Mouse (Mus musculus): ENCODE measurements around the gene Trip12. TPM values are rescaled to one million over a fixed set of nuclear protein-coding genes. Genes with fewer than 3 reads are reported as not detected.

Gene Trip12
- total RNA-seq, 2 experiments from 2014 or later, result 67.4 to 127 TPM

DNA sequence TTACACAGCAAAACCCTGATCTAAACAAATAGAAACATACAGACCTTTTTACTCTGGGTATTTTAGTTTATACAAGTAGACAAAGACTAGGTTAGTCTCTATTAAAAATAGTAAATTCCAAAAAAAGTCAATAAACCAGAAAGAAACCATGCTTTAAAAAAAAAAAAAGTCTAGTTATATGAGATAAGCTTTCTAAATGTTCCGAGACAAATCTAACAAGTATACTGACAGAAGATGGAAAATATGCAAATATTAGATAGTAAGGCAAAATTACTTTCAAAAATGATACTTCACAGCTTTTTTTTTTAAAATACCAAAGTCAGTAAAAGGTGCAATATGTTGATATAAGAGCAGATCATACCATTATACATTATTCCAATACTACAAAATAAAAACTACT, 22.7 kb downstream of the Trip12 start:
- no peak for ATAC-seq (replicated peaks; ENCODE audit: low FRiP score, poor library complexity, severe bottlenecking)

DNA sequence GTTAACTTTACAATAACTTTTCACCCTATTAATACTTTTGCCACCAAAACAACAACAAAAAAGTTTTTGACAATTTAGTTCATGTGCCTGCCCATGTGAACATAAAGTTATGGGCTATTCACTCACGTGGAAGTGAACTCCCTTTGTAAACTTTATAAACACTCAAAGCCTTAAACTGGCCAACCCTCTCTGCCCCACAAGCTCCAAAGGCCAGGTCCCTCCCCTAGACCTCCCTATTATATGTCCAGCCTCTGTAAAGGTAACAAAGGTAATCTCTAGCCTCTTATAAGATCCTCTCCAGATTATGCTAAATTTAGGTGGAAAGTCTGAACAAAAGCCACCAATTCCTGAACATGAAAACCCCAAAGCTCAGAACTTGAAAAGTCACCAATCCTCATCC, 36.5 kb downstream of the Trip12 start:
- ATAC-seq (replicated peaks; ENCODE audit: low FRiP score, poor library complexity, severe bottlenecking), result no peak

DNA sequence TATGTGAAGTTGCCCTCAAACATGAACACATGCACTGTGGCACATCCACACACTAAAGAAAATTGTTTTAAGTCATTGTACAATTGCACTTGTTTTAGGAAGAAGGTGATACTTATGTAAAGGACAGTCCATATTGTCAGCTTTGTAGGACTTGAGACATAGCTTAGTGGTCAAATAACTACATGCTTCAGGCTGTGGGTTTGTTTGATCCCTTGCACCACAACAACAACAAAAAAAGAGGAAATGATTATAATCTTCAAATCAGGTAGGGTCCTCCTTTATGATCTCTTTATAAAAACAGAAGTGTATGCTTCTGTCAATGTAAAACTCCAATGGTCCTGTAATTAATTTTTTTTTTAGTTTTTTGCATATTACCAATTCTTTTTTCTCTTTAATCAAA, 41.1 kb downstream of the Trip12 start:
- no peak for ATAC-seq (replicated peaks; ENCODE audit: low FRiP score, poor library complexity, severe bottlenecking)

DNA sequence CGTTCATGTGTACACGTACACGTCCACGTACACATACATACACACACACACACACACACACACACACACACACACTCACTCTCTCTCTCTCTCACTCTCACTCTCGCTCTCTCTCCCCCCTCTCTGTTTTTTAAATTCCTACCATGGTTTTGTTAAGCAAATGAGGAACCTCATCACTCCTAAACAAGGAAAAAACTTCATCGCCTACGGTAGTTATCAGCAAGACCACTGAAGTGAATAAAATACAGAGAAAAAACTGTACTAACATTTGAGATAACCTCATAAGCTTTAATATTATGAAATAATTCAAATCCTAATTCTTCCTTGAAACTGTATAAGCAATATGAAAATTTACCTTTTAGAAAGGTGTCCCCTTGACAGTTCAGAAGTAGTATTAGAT, 45.0 kb downstream of the Trip12 start:
- ATAC-seq (replicated peaks; ENCODE audit: low FRiP score, poor library complexity, severe bottlenecking), result no peak

DNA sequence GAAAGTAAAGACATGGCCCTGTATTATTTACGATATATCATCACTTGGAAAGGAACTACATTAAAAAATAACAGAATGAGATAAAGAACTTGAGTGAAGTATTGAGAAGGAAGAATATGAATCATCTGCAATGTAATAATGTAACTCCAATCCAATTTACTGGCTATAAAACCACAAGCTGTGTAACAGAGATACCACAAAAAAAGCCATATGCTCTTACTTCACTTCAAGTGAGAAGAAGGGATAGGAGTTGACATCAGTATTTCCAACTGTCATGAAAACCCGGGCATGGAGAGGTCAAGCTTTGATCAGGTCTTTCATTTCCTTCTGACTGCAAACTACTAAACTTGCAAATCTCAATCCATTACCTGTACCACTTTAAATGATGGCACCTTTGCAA, 48.9 kb downstream of the Trip12 start:
- no peak for ATAC-seq (replicated peaks; ENCODE audit: low FRiP score, poor library complexity, severe bottlenecking)

DNA sequence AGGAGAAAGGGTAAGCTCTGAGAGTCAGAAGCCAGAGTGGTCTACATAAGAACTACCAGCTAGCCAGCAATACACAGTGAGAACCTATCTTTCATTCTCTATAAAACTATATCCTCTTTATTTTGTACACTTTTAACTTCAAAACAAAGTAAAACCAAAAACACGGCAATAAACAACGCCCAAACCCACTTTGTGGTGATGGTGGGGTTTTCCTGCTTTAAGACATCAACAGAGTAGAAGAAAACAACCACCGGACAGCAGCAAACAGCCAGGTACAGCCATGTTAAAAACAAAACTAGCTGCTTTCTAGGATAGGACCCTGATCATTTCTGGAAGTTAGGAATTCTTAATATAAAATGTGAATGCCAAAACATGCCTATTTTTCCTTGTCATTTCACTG, 59.7 kb downstream of the Trip12 start:
- no peak for ATAC-seq (replicated peaks; ENCODE audit: low FRiP score, poor library complexity, severe bottlenecking)

DNA sequence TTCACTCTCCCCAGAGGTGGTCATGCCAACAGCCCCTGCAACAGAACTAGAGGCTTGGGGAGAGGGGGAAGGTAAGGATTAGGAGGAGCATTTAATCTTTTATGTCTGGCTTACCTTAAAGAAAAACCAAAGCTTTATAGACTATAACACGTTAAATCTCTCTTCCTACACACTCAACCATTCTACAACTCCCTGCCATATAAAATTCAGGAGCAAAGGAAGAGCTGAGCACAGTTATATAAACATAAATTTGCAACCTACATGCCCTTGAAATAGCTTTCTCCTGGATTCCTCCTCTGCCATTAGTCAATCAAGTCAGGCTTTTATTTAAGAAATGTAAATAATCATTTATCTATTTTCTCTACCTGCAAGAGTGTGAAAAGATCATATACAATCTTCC, 62.9 kb downstream of the Trip12 start:
- ATAC-seq (replicated peaks; ENCODE audit: low FRiP score, poor library complexity, severe bottlenecking), result no peak

DNA sequence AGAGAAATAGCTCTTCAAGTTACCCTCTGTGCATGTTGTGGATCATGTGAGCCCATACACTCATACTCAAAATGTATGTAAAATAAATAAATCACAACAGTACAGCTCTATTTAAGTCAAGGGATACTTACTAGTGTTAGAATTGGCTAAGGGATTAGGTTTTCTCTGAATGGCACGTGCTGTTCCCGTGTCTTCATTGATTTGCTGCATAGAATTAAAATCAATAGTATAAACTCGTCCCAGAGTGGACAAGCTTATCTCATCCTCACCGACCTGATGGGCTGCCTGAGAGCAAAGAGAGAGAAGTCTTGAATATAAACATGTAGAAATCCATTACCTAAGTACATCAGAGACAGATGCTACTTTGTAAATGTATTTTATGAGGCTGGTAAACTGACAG, 81.5 kb downstream of the Trip12 start:
- no peak for ATAC-seq (replicated peaks; ENCODE audit: low FRiP score, poor library complexity, severe bottlenecking)

DNA sequence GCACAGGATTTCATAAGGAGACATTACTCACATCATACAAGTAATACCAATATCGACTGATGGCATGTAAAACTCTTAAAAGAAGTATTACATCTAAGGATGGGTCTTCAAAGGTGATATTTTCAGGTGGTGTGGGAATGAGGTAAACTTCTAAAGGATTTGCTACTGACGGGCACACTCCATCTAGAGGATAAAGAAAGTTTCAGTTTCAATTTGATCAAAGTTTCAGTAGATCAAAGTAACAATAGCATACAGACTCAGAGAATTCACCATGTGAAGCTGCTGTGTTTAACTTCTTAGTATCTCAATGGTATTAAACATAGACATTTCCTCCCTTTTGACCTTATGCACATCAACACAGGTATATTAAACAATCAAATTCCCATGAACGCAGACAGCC, 98.2 kb downstream of the Trip12 start:
- no peak for ATAC-seq (replicated peaks; ENCODE audit: low FRiP score, poor library complexity, severe bottlenecking)

DNA sequence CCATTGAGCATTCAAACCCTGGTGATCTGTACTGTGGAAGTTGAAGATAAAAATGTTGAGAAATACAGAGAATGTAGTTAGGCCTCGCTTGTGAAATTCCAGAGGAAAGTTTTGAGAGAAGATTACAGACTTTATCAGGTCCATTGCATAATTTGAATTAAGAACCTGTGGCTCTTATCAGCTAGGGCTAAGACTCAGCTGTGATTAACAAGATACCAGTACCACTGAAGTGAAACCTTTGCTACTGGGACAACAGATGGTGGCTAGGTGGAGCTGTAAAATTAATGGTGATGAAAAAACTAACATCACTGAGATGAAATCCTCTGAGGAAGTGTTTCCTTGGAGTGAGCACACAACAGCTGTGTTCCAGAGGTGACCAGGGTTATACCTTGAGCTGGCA, 100.2 kb downstream of the Trip12 start:
- ATAC-seq (replicated peaks; ENCODE audit: low FRiP score, poor library complexity, severe bottlenecking), result no peak

DNA sequence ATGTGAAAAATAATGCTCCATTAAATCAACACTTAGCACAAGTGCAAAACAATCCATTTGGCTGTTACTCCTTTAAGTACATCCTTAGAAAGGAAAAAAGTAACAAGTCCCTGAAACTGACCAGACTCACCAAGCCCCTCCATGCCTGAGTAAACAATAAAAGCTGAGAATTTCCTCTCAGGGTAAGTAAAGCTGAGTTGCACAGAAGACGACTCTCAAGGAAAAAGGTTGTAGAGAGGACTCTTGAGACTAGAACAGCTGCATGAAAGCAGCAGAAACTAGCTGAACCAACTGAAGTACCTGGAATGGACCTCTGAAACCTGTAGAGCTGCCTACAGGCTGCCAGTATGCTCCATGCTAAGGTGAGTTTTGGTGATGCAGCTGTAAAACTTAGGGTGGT, 103.2 kb downstream of the Trip12 start:
- no peak for ATAC-seq (replicated peaks; ENCODE audit: low FRiP score, poor library complexity, severe bottlenecking)

DNA sequence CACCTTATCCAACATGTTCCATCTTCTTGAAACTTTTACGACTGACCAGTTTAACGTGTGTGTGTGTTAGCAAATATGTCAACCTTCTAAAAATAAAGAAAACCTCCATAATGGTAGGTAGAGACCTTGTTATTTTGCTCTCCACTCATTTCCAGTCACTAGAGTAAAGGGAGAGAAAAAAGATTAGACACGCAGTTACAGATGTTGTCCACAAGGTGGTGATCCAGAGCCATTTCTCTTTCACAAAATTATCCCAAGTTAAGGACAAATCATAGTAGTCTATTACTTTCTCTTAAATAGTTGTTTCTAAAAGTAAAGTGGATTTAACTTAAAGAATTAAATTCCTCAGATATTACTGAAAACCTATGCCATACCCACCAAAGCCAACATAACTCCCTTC, 106.5 kb downstream of the Trip12 start:
- peak; percentile 72; the same call in 1 of the 2 replicates for ATAC-seq (replicated peaks; ENCODE audit: low FRiP score, poor library complexity, severe bottlenecking)

DNA sequence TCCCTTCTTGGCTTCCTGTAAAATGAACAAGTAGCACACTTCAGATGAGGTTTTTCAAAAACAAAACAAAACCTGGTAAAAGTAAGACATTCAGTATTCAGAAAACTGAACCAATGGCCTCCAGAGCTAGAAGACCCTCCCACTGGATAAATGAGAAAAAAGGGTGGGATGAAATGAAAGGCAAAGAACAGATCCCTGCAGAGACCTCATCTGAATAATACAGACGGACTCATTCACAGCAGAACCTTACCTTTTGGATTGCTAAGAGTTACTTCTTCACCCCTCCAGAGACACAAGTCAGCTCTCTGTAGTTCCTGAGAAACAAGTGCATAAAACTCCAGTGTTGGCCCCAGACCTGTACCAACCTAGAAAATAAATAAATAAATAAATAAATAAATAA, 108.6 kb downstream of the Trip12 start:
- no peak for ATAC-seq (replicated peaks; ENCODE audit: low FRiP score, poor library complexity, severe bottlenecking)

DNA sequence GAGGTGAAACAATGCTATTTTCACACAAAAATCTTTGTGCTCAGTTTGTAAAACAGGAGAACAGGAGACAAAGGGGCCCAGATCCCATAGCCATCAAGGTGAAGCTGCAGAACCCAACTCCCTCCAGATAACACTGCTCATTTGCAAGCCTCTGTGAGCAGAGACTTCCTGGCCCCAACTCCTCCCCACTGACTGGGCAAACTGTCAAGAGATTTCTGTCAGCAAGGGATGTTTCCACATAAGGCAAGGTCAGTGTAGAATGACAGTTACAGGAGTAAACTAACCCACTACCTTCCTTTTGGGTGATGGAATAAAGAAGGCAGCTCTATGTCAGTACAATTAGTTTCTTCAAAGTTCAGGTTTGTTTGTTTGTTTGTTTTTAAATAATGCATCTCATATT, 117.5 kb downstream of the Trip12 start:
- no peak for ATAC-seq (replicated peaks; ENCODE audit: low FRiP score, poor library complexity, severe bottlenecking)

DNA sequence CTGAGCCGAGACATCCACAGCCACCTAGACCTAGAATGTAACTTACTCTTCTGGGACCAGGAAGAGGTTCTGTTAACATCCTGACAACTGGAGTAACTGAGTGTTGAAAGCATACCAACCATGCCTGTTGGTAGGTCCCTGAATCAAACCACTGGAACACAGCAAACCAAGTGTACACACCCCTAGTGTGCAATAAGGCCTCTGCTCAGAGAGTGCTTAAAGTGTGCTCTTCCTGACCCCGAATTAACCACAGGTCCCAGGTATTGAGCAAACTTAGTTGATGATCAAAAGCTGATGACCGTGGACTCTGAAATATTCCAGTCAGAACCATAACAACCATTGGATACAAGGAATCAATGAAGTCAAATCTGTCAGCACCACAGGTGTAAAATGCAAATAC, 117.9 kb downstream of the Trip12 start:
- ATAC-seq (replicated peaks; ENCODE audit: low FRiP score, poor library complexity, severe bottlenecking), result no peak

DNA sequence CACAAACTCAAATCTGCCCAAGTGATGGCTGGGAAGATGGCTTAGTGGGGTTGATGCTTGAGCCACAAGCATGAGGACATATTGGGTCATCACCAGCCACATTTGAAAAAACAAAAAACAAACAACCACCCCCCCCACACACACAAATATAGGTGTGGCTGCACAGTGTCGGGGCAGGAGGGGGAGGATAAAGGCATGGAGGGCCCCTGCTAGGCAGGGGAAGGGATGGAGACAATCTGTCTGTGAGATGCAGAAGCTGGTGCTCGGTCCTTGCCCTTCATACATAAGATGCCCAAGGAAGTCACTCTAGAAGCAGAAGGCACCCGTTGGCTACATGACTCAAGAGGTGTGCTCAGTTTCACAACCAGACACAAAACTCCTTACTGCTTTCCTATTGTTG, 118.4 kb downstream of the Trip12 start:
- ATAC-seq (replicated peaks; ENCODE audit: low FRiP score, poor library complexity, severe bottlenecking), result no peak

DNA sequence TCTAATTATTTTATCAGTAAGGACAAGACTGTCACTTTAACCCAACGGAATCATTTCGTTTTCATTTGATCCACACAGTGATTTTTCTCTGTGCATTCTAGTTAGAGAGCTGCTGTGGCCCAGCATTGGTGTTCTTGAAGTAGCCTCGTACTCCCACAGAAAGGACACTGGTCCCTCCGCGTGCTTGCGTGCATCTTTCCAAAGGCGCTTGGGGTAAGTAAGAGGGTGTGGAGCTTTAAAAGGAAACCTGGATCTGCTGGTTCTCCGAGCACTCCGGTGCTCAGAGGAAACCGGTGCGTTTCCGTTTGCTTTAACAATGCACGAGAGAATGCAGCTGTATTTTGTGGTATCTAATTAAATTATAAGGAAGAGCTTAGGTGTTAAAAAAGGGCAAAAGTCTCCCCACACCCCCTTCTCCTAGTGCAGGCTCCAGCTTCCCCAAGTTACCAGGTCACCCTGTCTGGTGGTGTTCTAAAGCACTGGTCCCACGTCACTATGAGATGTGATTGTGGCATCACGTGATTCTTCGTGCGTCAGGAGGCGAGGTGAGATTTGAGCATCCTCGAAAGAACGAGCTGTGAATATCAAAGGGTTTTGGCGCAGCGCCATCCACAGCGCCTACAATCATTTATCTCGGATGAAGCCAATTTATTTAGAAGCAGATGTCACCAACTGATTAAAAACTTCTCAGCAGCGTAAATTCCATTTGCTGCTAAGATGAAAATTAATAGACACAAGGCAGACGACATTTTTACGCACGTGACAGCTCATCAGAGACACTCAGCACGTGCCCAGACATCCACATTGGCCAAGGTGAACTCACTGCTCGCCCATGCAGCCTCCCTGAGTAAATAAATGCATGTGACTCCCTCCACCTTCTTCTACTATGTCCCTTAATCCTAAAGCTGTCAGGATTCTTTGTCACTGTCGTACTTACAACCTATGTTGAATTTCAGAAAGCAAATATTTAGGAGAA, 130.2 kb downstream of the Trip12 start:
- ATAC-seq (replicated peaks; ENCODE audit: low FRiP score, poor library complexity, severe bottlenecking), result no peak

DNA sequence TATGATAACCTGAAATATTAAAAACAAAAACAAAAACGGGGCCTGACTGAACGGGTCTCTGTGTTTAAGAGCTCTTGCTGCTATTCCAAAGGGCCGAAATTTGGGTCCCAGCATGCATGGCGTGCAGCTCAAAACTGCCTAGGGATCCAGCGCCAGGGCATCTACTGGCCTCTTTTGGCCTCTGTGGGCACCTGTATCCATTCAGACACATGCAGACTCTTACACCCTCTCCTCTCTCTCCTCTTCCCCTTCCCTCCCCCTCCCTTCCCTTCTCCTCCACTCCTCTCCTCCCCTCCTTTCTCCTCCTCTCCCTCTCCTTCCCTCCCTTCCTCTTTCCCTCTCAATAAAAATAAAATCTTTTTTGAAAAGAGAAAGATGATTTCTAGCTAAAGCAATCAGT, 130.9 kb downstream of the Trip12 start:
- ATAC-seq (replicated peaks; ENCODE audit: low FRiP score, poor library complexity, severe bottlenecking), result no peak

DNA sequence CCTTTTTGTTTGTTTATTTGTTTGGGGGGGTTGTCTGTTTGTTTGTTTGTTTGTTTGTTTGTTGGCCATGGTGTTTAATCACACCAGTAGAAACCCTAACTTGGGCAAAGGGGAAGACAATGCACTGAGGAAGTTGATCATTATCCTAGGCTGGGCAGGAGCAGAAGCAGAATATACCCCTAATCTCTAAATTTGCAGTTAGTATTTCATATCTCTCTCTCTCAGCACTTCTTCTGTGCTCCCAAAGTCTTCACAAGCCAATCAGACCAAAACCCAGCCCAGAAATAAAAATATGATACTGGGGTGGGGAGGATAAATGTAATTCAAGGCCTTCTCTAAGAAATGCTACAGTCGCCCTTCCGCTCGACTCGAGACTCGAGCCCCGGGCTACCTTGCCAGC, 140.1 kb downstream of the Trip12 start:
- ATAC-seq (replicated peaks; ENCODE audit: low FRiP score, poor library complexity, severe bottlenecking), result no peak

DNA sequence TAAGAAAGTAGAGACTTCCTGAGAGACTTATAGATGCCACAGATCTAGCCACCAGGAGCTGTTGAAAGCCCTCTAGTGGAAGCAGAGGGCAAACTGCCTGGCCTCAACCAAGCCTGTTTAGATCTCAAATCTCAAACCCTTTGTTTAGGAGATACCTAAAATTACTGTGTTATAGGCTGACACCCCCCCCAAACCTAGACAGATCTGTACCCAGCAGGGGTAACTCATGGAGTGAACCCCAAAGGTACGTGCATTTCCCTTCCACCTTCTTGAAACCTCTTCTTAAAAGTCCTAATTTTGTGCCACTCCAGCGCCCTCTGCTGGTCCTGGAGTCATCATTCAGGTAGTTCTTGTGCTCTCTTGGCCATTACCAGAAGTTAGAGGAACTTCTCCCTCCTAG, 143.2 kb downstream of the Trip12 start:
- no peak for ATAC-seq (replicated peaks; ENCODE audit: low FRiP score, poor library complexity, severe bottlenecking)

DNA sequence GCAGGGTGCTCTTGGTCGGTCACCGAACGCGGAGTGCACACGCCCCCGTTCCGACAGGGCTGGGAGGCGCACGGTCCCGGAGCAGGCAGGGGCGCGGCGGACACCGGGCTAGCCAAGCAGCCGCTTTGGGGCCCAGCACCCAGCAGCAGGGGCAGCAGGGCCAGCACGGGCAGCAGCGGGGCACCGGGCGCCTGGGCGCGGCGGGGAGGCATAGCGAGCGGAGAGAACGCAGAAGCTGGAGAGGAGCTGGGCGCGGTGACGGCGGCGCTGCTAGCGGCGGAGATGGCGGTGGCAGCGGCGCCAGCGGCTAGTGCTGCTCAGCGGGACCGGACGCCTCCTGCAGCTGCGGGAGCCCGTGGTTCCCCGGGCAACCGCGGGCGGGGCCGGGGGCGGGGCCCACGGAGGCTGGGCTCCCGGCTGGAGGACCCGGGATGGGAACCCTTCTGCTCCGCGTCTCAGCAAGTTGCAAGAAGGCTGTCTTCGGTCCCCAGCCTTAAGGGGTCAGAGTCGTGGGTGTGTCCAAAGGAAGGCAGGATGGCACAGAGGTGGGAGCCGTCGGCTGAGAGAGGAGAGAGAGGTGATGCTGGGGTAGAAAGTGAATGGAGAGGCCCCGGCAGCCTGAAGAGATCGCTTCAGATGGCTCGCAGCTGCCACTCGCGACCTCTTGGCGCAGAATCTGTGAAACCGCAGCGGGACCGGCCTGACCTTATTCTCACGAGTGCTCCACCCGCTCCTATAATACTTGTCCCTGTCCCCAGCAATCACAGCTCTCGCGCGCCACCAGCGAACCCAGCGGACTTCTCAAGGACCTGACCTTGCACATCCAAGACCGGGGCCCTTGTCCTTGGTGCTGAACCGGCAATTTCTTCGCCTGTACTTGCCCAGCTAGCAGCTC, 144.6 kb downstream of the Trip12 start, which contains the start of gene Dner:
Gene Dner, minus strand, starts transcription at position 705 of the 895 bp plus-strand sequence.
- ATAC-seq (replicated peaks; ENCODE audit: low FRiP score, poor library complexity, severe bottlenecking), result no peak

Measured in erythroblast, adult 5-6 weeks (primary cell).